In the genomic region with DNA sequence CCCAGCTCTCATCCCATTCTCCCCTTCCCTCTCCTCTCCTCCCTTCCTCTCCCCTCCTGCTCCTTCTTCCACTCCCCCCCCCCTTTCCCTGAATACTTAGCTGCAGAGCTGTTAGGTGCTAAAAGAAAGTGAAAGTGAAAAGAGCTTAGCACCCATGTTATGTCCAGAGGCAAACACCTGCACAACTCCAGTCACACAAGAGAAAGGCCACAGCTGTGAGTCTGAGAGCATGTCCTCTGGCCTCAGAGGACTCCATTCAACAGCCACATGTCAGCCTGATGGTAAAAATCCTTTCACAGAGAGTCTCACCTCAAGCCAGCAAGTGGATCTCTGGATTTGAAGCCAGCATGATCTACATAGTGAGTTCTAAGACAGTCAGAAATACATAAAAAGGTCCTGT, we compare ENCODE assay signal across 14 mouse cellular contexts.
A peak's percentile ranks its signal among the peaks of the same experiment; 100 is the strongest.
DNase-seq lines count a peak whose midpoint lies in the region; ATAC-seq and TF ChIP-seq lines count a peak whose summit lies in the region.
"Had no signal": no experiment of that assay in that cellular context is flagged by ENCODE, and none has a peak within 500 bp of the region (broad histone marks: within the 10 kb centered on the region; RNA-seq: fewer than 3 reads in every experiment).

No protein-coding gene starts in this region.

- no peak overlapping the region for H3K9ac ChIP-seq in MEL (ENCODE audit: control insufficient read depth, low read depth, low read length, poor library complexity, severe bottlenecking)
- H3K9ac ChIP-seq in forebrain, embryonic 12.5 days, result no peak overlapping the region
- H3K9ac ChIP-seq: lung, embryonic 15.5 days; midbrain, embryonic 15.5 days had no signal

- no peaks in the 10 kb centered on the region for H3K27me3 ChIP-seq in megakaryocyte, embryonic 14.5 days (replicated peaks)
- H3K27me3 ChIP-seq in MEL (ENCODE audit: control insufficient read depth in 1 of 2, insufficient read depth in 2 of 2, low read length in 2 of 2), result no peaks in the 10 kb centered on the region
- H3K27me3 ChIP-seq in forebrain, embryonic 12.5 days, result no peaks in the 10 kb centered on the region
- H3K27me3 ChIP-seq: lung, embryonic 15.5 days; midbrain, embryonic 15.5 days had no signal

- peaks cover 47% of the 10 kb centered on the region for H3K9me3 ChIP-seq in megakaryocyte, embryonic 14.5 days
- no peaks in the 10 kb centered on the region for H3K9me3 ChIP-seq in MEL (replicated peaks; ENCODE audit: insufficient read depth, low read length)
- H3K9me3 ChIP-seq in forebrain, embryonic 12.5 days, result peaks cover 65% of the 10 kb centered on the region

- DNase-seq in MEL (ENCODE audit: low read depth, low spot score), result no peak
- DNase-seq in thymus, postnatal 25 days, result peak; percentile 36
- DNase-seq in T-cell, adult 2 months (ENCODE audit: low spot score), result no peak
- DNase-seq: cerebellum, adult 18-20 months; heart, postnatal 4 days; kidney, adult 2 months; right cerebral cortex, postnatal 14 days had no signal

- TF ChIP-seq POLR2A in MEL (IDR thresholded peaks at IDR 0.05; ENCODE audit: control insufficient read depth in 1 of 2, insufficient read depth in 1 of 2, low read depth in 1 of 2, low read length in 2 of 2, poor library complexity in 1 of 2), result no peak

- ATAC-seq in megakaryocyte, adult 5-6 weeks (ENCODE audit: poor library complexity, severe bottlenecking), result no peak
- peak; percentile 77 for ATAC-seq in inflammation-experienced regulatory T-cells, adult 6 months
- no peak for ATAC-seq in forebrain, embryonic 12.5 days (ENCODE audit: low FRiP score)

- H3K36me3 ChIP-seq in megakaryocyte, embryonic 14.5 days (replicated peaks; ENCODE audit: low read length), result no peaks in the 10 kb centered on the region
- no peaks in the 10 kb centered on the region for H3K36me3 ChIP-seq in MEL (ENCODE audit: control insufficient read depth in 1 of 2, insufficient read depth in 2 of 2, low read length in 2 of 2)
- H3K36me3 ChIP-seq in forebrain, embryonic 12.5 days (replicated peaks), result no peaks in the 10 kb centered on the region
- H3K36me3 ChIP-seq: G1E; lung, embryonic 15.5 days; midbrain, embryonic 15.5 days had no signal

- no peaks in the 10 kb centered on the region for H3K4me1 ChIP-seq in megakaryocyte, embryonic 14.5 days
- H3K4me1 ChIP-seq in MEL (ENCODE audit: control insufficient read depth in 1 of 2, insufficient read depth in 2 of 2, low read length in 2 of 2), result no peaks in the 10 kb centered on the region
- no peaks in the 10 kb centered on the region for H3K4me1 ChIP-seq in forebrain, embryonic 12.5 days
- H3K4me1 ChIP-seq: lung, embryonic 15.5 days; midbrain, embryonic 15.5 days had no signal

- no peak for TF ChIP-seq RAD21 in MEL (IDR thresholded peaks at IDR 0.05; ENCODE audit: low read depth, low read length)

- TF ChIP-seq CTCF in MEL (IDR thresholded peaks at IDR 0.05 in 2 of 3, conservative IDR thresholded peaks at IDR 0.05 in 1 of 3; ENCODE audit: control insufficient read depth in 1 of 3, insufficient read depth in 1 of 3, low read depth in 2 of 3, low read length in 3 of 3, poor library complexity in 1 of 3, severe bottlenecking in 1 of 3), result no peak

- no peak for TF ChIP-seq EP300 in MEL (IDR thresholded peaks at IDR 0.05; ENCODE audit: low read depth in 1 of 2, low read length in 2 of 2)

- no peaks in the 10 kb centered on the region for H3K79me2 ChIP-seq in MEL (ENCODE audit: control insufficient read depth, insufficient read depth, low read length, poor library complexity)

- no peak overlapping the region for H3K4me2 ChIP-seq in forebrain, embryonic 12.5 days
- H3K4me2 ChIP-seq: lung, embryonic 15.5 days; midbrain, embryonic 15.5 days had no signal

- no peak overlapping the region for H3K27ac ChIP-seq in MEL (ENCODE audit: control insufficient read depth, low read depth, low read length)
- no peak overlapping the region for H3K27ac ChIP-seq in forebrain, embryonic 12.5 days
- H3K27ac ChIP-seq: lung, embryonic 15.5 days; midbrain, embryonic 15.5 days had no signal

- H3K4me3 ChIP-seq in megakaryocyte, embryonic 14.5 days (replicated peaks), result peak overlapping the region; percentile 39
- H3K4me3 ChIP-seq in MEL (ENCODE audit: control insufficient read depth in 1 of 2, insufficient read depth in 1 of 2, low read depth in 2 of 2, low read length in 2 of 2), result peak overlapping the region; percentile 24 to 50; a peak in 3 of 4 replicates
- no peak overlapping the region for H3K4me3 ChIP-seq in forebrain, embryonic 12.5 days (replicated peaks)
- H3K4me3 ChIP-seq: lung, embryonic 15.5 days; midbrain, embryonic 15.5 days had no signal

TF ChIP-seq in MEL, 35 proteins besides CTCF, POLR2A, EP300 and RAD21:
- TF ChIP-seq TCF12 (IDR thresholded peaks at IDR 0.05; ENCODE audit: low read depth, low read length) (no peak), POLR2AphosphoS2 (IDR thresholded peaks at IDR 0.05; ENCODE audit: low read length) (no peak)
